14 mouse cellular contexts compared by ENCODE assay signal in the genomic region with DNA sequence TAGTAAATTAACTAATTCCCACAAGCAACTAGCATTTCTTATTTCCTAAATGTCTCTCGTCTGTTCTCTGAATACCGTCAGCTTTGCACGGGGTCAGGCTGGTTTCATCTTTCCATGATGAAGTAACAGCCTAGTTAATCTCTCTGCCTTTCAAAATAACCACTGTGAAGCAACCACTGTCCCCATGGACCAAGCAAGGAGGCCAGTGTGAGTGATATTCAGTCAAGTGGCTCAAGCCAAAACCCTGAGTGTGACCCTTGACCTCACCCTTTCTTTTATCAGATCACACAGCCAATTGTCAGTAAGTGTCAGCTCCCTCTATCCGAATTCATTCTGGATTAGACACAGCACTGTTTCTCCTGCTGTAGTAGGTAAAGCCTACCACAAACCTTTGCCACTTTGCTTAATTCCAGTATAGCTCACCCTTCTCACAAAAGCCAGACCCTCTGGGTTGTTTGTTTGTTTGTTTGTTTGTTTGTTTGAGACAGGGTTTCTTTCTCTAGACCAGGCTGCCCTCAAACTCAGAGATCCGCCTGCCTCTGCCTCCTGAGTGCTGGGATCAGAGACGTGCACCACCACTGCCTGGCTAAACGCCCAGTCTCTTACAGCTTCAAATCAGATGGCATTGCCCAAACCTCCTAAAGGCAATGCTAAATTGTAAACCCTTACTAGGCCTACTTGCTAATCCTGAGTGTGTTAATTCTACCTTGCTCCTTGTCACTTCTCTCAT.
"Had no signal": no experiment of that assay in that cellular context is flagged by ENCODE, and none has a peak within 500 bp of the region (broad histone marks: within the 10 kb centered on the region; RNA-seq: fewer than 3 reads in every experiment).

No protein-coding gene starts in this region.

- H3K9me3 ChIP-seq: limb, embryonic 13.5 days; liver, embryonic 15.5 days; midbrain, embryonic 13.5 days; neural tube, embryonic 12.5 days; stomach, embryonic 15.5 days had no signal

- ATAC-seq: midbrain, embryonic 13.5 days had no signal

- H3K27me3 ChIP-seq: limb, embryonic 13.5 days; liver, embryonic 15.5 days; midbrain, embryonic 13.5 days; neural tube, embryonic 12.5 days; stomach, embryonic 15.5 days had no signal

- H3K4me3 ChIP-seq: layer of hippocampus, adult 2 months; limb, embryonic 13.5 days; liver, embryonic 15.5 days; midbrain, embryonic 13.5 days; neural tube, embryonic 12.5 days; stomach, embryonic 15.5 days had no signal

- H3K4me2 ChIP-seq: limb, embryonic 13.5 days; liver, embryonic 11.5 days; liver, embryonic 15.5 days; lung, embryonic 14.5 days; midbrain, embryonic 13.5 days; neural tube, embryonic 12.5 days; stomach, embryonic 15.5 days had no signal

- H3K27ac ChIP-seq: kidney, postnatal 0 days; layer of hippocampus, adult 2 months; limb, embryonic 13.5 days; liver, embryonic 15.5 days; midbrain, embryonic 13.5 days; neural tube, embryonic 12.5 days; stomach, embryonic 15.5 days had no signal

- H3K9ac ChIP-seq: limb, embryonic 13.5 days; liver, embryonic 15.5 days; lung, embryonic 14.5 days; midbrain, embryonic 13.5 days; neural tube, embryonic 12.5 days; stomach, embryonic 15.5 days had no signal

- H3K36me3 ChIP-seq: limb, embryonic 13.5 days; liver, embryonic 15.5 days; midbrain, embryonic 13.5 days; neural tube, embryonic 12.5 days; stomach, embryonic 15.5 days had no signal

- DNase-seq: kidney, adult 9 months; kidney, postnatal 4 days; lung, embryonic 14.5 days; spleen, adult 18-20 months; thymus, adult 2 months; thymus, postnatal 25 days had no signal
